Mouse (Mus musculus): ENCODE results near the gene Gdpd3.

The Gdpd3 gene

DNA sequence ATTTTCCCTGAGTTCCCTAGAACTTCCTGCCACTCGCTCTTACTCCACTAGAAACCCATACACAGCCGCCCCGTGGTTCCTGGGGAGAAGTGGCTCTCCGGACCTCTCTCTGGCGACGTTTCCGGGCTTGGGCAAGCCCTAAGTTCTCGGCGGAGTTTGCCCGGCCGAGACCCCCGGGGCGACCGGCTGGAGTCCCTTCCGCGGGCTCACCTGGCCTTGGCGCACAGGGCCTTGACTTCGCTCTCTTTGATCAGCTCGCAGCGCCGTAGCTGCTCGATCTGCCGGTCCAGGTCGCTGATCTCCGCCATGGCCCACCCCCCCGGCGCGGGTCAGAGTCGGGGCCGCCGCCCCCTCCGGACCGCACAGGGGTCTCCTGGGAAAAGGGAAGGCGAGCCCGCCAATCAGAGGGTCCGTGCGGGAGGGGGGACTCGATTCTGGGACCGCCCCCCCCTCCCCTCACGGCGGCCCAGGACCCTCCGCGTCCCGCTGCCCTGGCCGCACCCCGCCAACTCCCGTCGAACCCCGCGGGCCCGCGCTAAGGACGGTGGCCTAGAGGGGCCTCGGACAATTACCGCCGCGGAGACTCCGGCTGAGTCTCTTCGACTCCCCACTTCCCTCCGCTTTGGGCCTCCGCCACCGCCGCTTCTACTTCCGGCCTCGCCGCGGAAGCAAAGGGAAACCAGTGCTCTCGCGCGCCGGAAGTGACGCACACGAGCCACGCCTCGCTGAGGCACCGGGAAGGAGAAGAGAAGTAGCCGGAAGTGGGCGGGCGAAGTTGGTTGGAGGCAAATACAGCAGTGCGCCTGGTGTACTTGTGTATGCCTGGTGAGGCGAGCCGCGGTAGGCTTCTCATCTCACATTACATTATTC is 26.0 kb downstream of the Gdpd3 start, which contains the start of gene Ppp4c:
Gene Ppp4c, minus strand, starts transcription at position 646 of the 870 bp plus-strand sequence.
- peak; percentile 98 for DNase-seq

- no peak for DNase-seq
Measured at GRCm38 (mm10) chr7:126792721-126793443, 26.7 kb downstream of the Gdpd3 start.

DNA sequence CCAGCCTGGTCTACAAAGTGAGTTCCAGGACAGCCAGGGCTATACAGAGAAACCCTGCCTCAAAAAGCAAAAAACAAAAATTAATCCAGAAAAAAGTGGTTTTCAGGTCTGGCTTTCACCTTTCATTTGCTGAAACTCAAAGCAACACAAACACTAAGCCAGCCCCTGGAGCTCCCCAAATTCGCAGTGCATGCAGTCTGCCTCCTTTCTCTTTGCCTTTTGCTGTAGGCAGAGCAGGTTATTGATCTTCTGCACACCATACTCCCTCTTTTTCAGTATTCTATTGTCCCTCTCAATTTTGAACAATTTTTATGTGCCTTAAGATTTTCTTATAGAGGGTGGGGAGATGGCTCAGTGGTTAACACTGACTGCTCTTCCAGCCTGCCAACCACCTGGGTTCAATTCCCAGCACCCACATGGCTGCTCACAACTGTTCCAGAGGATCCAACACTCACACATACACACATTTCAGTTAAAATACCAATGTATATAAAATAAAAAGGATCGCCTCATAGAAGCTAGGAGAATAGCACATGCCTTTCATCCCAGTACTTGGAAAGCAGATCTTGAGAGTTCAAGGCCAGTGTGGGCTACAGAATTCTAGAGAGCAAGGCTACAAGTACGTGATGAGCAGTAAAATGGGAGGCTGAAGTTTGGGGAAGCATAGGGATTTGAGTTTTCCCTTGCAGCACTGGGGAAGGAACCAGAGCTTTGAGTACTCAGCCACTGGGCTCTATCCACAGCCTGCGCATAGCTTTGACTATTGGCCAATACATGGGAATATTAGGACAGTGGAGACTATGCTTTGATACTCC is 27.5 kb downstream of the Gdpd3 start:
- DNase-seq = no peak

GRCm38 (mm10) chr7:126794271-126794605 is 28.1 kb downstream of the Gdpd3 start:
- no peak for DNase-seq

DNA sequence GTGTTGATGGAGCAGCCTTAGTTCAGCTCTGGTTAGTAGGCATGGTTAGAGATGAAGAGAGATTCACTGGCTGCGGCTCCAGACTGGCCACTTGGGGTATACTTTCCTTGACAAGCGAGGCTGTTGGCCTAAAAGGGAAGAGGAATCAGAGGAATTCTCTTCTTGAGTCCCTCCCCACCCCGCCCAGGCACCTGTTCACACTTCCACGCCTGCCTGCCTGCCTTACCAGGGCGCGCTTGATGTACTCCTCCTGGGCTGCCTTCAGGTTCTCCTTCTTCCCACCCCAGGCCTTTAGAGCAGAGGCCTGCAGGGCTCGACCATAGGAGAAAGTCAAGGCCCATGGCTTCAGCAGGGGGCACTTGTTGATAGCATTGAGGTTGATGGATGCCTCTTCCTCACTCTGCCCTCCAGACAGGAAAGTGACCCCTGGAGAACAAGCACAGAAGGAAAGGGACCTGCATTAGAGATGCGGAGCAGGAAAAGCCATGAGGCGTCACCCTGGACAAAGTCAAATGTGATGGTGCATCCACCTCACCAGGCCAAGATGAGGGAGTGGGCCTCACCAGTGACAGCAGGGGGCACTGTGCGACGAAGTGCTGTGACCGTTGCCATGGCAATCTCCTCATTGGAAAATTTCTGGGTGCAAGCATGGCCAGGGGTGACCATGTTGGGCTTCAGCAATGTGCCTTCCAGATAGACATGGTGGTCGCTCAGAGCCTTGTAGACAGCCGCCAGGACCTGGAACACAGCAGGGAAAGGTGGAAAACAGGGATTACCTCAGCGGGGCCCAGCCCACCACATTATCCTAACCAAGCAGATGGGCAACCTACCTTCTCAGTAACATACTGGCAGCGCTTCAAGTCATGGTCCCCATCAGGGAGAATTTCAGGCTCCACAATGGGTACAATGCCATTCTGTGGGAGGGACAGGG is 29.5 kb downstream of the Gdpd3 start:
- DNase-seq = no peak

GRCm38 (mm10) chr7:126796350-126796932 is 30.3 kb downstream of the Gdpd3 start:
- DNase-seq = no peak

- DNase-seq = no peak
Measured at GRCm38 (mm10) chr7:126797411-126798126, 31.4 kb downstream of the Gdpd3 start, which contains the start of gene Fam57b. Fam57b (plus strand) TSS chr7:126797668.

DNA sequence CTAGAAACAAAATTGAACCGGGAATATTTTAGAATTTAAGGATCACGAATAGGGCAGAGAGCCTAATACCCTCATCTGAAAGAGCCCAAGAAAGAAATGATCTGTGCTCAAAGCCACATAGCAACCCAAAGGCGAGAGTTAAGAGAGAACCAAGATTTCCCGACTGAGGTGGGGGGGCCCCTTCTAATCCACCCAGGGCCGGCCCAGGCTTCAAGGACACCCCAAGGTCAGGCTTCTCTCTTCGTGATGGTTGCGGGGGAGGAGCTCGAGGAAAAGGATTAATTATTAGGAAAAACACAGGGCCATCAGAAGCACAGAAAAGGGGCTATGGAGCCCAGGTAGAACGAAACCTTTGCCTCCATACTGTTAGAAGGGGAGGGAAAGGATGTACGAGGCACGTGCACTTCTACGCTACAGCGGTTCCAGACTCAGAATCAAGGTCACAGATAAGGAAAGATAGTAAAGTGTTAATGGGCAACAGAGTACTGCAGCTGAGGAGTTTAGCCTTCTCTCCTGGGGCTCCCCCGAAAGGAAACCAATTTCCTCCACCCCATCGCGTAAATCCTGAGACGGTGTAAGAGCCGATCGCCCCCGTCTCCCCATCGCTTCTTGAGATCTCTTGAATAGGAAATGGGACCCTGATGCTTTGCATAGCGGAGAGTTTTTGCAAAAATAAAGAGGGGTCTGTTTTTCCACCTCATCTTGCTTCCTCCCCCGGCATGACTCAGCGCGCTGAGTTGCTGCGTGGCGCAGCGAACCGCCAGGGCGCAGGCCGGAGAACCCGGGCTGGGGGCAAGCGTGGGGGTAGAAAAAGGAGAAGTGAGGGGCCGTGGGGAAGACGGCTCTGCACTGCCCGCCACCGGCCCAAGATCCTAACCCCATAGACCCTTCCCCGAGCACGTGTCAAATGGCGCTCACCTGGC is 32.3 kb downstream of the Gdpd3 start:
- no peak for DNase-seq

DNA sequence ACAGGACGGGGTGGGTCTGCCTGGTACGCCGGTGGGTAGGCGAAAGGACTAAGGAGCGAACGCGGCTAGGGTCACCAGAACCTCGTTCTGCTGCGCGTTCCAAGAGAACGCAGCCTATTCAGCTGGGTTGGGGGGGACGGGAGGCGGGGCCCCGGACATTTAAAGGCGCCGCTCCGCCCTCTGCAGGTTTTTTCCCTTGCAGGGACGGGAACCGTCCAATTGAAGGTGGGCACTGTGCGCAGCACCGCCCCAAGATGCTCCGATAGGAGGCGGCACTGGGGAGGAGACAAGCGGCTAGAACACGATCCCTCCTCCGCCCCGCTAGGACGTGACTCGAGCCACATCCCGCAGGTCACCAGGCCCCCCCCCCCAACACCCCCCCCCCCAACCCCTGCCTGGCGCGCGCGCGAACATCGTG is 32.9 kb downstream of the Gdpd3 start:
- DNase-seq = peak; percentile 97

GRCm38 (mm10) chr7:126799468-126800268 is 33.5 kb downstream of the Gdpd3 start:
- DNase-seq = no peak

DNA sequence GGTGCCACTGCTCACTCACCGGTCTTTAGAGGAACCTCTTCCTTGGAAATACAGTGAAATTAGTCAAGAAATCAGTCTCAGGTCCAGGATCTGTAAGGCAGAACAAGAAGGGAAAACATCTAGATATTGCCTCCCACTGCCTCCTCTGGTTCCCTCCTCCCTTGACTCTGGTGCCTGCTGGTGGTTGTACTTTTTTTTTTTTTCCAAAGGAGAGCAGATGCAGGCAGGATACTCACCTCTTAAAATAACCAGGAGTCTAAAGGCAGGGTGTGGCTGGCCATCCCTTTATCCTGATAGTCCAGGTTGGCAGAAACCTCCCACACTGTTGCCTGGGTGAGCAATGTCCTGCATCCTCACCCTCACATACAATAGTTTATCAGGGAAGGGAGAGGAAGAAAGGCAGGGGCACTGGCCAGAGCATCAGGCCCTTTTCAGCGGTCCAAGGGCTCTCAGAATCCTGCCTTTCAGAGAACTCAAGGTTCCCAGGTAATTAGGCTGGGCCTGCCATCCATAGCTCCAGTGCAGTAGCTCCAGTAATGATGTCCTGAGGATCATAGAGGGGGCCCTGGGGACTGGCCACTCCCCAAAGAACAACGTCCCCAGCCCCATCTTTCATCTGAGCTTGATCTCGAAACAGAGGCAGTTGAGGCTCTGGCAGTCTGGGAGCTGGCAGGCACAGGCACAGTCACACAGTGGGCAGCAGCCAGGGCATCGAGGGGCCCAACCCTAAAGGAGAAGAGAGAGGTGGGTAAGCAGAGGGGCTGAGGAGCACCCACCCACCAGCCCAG is 34.3 kb downstream of the Gdpd3 start:
- no peak for DNase-seq

DNA sequence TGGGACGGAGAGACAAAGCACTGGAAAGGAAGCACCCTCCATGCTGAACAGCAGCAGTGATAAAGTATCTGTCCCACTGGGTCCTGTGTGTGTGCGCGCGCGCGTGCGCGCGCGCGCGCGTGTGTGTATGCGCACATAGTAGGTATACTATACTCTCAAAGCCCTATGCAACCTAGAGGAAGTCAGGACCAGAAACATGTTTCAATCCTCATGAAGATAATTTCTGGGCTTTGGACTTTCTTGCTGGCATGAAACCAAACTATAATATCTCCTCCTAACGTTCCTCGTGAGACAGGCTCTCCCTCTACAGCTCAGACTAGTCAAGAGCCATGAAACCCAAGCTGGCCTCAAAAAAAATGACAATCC is 34.9 kb downstream of the Gdpd3 start:
- no peak for DNase-seq

DNA sequence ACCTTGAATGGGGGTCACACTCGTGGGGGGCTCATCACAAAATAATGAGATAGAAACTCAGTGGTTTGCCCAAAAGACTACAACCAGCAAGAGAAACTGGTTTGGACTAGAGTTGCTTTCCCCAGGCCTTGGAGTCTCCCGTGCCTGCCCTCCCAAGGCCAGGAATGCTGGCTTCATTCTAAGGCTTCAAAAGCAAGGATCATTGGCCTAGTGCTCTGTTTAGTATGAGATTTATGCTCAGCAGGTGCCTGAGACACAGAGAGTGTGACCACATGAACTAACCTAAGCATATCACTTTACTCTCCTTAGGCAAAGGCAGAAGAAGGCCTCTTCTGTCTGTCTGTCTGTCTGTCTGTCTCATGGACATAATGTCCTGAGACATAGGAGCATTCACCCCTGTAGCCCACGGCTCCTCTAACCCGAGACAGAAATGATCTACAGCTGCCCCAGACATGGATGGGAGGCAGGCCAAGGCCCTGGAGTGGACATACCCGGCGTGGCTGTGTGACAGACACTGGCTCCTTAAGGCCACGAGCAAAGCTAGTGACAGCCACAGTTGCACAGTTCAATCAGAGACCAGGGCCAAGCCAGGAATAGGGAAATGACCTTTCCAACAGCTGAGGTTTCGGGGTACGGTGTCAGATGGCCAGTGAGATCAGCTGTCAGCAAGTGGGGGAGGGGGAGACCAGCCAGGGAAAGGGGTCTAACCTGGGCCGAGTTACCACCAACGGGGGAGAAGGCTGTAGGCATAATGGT is 36.2 kb downstream of the Gdpd3 start:
- no peak for DNase-seq

- no peak for DNase-seq
Measured at GRCm38 (mm10) chr7:126803181-126803580, 37.0 kb downstream of the Gdpd3 start.

DNA sequence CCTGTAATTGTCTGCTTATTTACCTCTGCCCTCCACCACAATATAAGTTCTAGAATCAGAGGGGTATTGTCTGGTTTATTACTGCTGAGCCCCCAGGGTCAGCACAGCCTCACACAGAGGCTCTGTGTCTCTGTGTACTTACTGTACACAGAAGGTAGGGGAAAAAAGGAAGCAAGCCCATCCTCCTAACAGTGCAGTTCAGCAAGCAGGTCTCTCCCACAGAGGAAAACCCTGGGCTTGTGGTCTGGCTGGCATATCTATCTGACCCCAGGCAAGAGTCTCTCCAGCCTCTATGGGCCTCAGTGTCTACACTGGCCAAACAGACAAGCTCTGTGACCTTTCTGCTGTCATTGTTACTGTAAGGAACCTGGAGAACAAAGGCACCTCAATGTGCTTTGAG is 37.6 kb downstream of the Gdpd3 start:
- no peak for DNase-seq

- peak; percentile 51 for DNase-seq
Measured at GRCm38 (mm10) chr7:126806956-126807355, 40.8 kb downstream of the Gdpd3 start.

DNA sequence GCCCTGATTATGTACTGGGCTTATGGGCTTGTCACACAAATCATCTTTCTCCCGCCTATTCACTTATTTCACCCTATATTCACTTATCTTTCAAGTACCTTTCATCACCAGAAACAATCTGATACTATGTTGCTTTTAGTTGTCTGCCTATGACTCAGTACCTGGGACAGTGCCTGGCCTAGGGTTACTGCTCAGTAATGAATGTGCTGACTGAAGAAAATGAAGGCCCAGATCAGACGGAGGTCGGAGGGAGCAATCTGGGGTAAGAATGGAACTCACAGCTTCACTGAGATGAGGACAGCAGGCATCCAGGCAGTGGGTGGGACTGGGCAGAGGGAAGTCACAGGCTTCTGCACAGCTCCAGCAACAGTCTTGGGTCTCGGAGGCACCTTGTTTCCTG is 41.3 kb downstream of the Gdpd3 start:
- DNase-seq = no peak

All from lung, postnatal 14 days (tissue).